ENCODE assay signal across 11 mouse cellular contexts in the genomic region with DNA sequence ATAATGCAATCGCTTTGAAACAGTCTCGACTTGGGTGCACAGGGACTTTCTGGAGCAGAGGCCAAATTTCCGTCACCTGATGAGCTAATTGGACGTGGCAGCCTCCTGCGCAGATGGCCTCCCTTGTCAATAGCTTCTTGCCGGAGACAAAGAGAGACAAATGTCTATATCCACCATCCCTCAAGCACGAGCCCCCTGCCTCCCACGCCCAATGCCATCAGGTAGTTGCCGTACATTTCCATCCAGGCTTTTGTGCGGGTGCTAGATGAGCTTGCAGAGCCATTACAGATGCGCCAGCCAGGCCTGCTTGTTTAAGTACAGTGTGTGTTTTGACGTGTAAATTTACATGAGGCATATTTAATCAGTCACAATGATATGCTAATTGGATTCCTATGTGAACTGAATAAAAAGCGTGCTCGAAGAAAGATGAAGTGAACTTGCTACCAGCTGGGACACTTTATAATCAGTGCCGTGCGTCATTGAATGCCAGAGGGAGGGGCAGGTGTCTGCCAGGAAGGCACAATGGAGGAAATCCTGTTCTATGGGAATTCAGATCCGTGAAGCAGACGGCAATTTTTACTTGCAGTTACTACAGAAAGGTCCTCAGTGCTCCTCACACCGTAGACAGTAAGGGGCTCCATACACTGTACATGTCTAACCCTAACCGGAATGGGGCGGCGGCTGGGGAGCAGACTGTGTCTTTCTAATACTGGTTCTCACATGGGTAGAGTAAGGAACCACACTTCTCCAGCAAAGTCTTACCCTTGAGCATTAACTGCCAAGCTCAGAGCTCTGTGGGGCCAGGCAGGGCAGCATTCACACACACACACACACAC.
DNase-seq lines count a peak whose midpoint lies in the region; ATAC-seq lines count a peak whose summit lies in the region.
"Had no signal": no experiment of that assay in that cellular context is flagged by ENCODE, and none has a peak within 500 bp of the region (broad histone marks: within the 10 kb centered on the region; RNA-seq: fewer than 3 reads in every experiment).

No protein-coding gene starts in this region.

- H3K27ac ChIP-seq in embryonic facial prominence, embryonic 10.5 days (replicated peaks), result no peak overlapping the region
- peak overlapping the region; percentile 73 for H3K27ac ChIP-seq in hindbrain, embryonic 16.5 days (ENCODE audit: low read depth, low read length)
- peak overlapping the region; percentile 89 for H3K27ac ChIP-seq in midbrain, embryonic 14.5 days (replicated peaks; ENCODE audit: low read depth, low read length)
- H3K27ac ChIP-seq in liver, embryonic 11.5 days (ENCODE audit: low read depth, low read length), result no peak overlapping the region
- H3K27ac ChIP-seq: stomach, postnatal 0 days had no signal

- H3K4me3 ChIP-seq in embryonic facial prominence, embryonic 10.5 days, result no peak overlapping the region
- no peak overlapping the region for H3K4me3 ChIP-seq in hindbrain, embryonic 16.5 days (ENCODE audit: low read length)
- H3K4me3 ChIP-seq in midbrain, embryonic 14.5 days (replicated peaks; ENCODE audit: low read depth, low read length), result no peak overlapping the region
- H3K4me3 ChIP-seq in liver, embryonic 11.5 days (ENCODE audit: low read depth, low read length), result no peak overlapping the region

- no peaks in the 10 kb centered on the region for H3K36me3 ChIP-seq in embryonic facial prominence, embryonic 10.5 days (replicated peaks)
- no peaks in the 10 kb centered on the region for H3K36me3 ChIP-seq in hindbrain, embryonic 16.5 days (ENCODE audit: control insufficient read depth, insufficient read depth, low read length)
- H3K36me3 ChIP-seq in midbrain, embryonic 14.5 days (ENCODE audit: control insufficient read depth, insufficient read depth, low read length), result no peaks in the 10 kb centered on the region
- no peaks in the 10 kb centered on the region for H3K36me3 ChIP-seq in liver, embryonic 11.5 days (ENCODE audit: control insufficient read depth, insufficient read depth, low read length)

- H3K4me2 ChIP-seq in hindbrain, embryonic 16.5 days (ENCODE audit: low read length), result peak overlapping the region; percentile 41
- H3K4me2 ChIP-seq in midbrain, embryonic 14.5 days (ENCODE audit: low read length), result peak overlapping the region; percentile 33
- H3K4me2 ChIP-seq in liver, embryonic 11.5 days, result no peak overlapping the region

- no peaks in the 10 kb centered on the region for H3K27me3 ChIP-seq in embryonic facial prominence, embryonic 10.5 days (replicated peaks; ENCODE audit: low read depth, poor library complexity, severe bottlenecking)
- no peaks in the 10 kb centered on the region for H3K27me3 ChIP-seq in hindbrain, embryonic 16.5 days (replicated peaks; ENCODE audit: control insufficient read depth, insufficient read depth, low read length)
- no peaks in the 10 kb centered on the region for H3K27me3 ChIP-seq in midbrain, embryonic 14.5 days (ENCODE audit: control insufficient read depth, insufficient read depth, low read length)
- no peaks in the 10 kb centered on the region for H3K27me3 ChIP-seq in liver, embryonic 11.5 days (replicated peaks; ENCODE audit: control insufficient read depth, insufficient read depth, low read length)

- peak; percentile 77 for ATAC-seq in hindbrain, embryonic 16.5 days
- peak; percentile 87 for ATAC-seq in midbrain, embryonic 14.5 days (ENCODE audit: low FRiP score, low TSS enrichment)
- ATAC-seq in liver, embryonic 11.5 days (replicated peaks; ENCODE audit: low FRiP score), result no peak
- no peak for ATAC-seq in megakaryocyte, adult 5-6 weeks (ENCODE audit: poor library complexity, severe bottlenecking)
- ATAC-seq: liver, postnatal 0 days had no signal

- WGBS in embryonic facial prominence, embryonic 10.5 days, result 75% methylated on average over 22 of the region's 22 CpGs
- WGBS in hindbrain, embryonic 16.5 days, result 20% methylated on average over 22 of the region's 22 CpGs
- 10% methylated on average over 22 of the region's 22 CpGs for WGBS in midbrain, embryonic 14.5 days
- 81% methylated on average over 22 of the region's 22 CpGs for WGBS in liver, embryonic 11.5 days

- no peaks in the 10 kb centered on the region for H3K9me3 ChIP-seq in embryonic facial prominence, embryonic 10.5 days
- no peaks in the 10 kb centered on the region for H3K9me3 ChIP-seq in hindbrain, embryonic 16.5 days (ENCODE audit: control insufficient read depth, low read length)
- H3K9me3 ChIP-seq in midbrain, embryonic 14.5 days (ENCODE audit: control insufficient read depth, low read length), result no peaks in the 10 kb centered on the region
- H3K9me3 ChIP-seq in liver, embryonic 11.5 days (ENCODE audit: control insufficient read depth, low read length), result no peaks in the 10 kb centered on the region

- H3K4me1 ChIP-seq in embryonic facial prominence, embryonic 10.5 days, result no peaks in the 10 kb centered on the region
- H3K4me1 ChIP-seq in hindbrain, embryonic 16.5 days (ENCODE audit: control insufficient read depth, insufficient read depth, low read depth, low read length), result peaks cover 22% of the 10 kb centered on the region
- H3K4me1 ChIP-seq in midbrain, embryonic 14.5 days (ENCODE audit: control insufficient read depth, insufficient read depth, low read length), result peaks cover 36% of the 10 kb centered on the region
- no peaks in the 10 kb centered on the region for H3K4me1 ChIP-seq in liver, embryonic 11.5 days (replicated peaks; ENCODE audit: control insufficient read depth, insufficient read depth, low read length)

- DNase-seq in embryo, embryonic 10.5 days (ENCODE audit: low spot score), result peak; percentile 14
- DNase-seq in embryo, embryonic 9.5 days (ENCODE audit: extremely low spot score), result no peak
- DNase-seq in embryonic facial prominence, embryonic 10.5 days (ENCODE audit: low spot score), result peak; percentile 11
- peak; percentile 86 for DNase-seq in midbrain, embryonic 14.5 days
- DNase-seq in liver, embryonic 11.5 days (ENCODE audit: low spot score), result no peak
- no peak for DNase-seq in heart, adult 8-10 months (ENCODE audit: low spot score)
- DNase-seq: cerebellum, adult 11 months; liver, postnatal 0 days had no signal

- H3K9ac ChIP-seq in hindbrain, embryonic 16.5 days (ENCODE audit: low read depth, low read length), result 0 out of 2 replicates have a peak overlapping the region, but pooled peaks have one; percentile 35
- peak overlapping the region; percentile 1; the same call in 1 of the 2 replicates for H3K9ac ChIP-seq in midbrain, embryonic 14.5 days (replicated peaks; ENCODE audit: low read length)
- no peak overlapping the region for H3K9ac ChIP-seq in liver, embryonic 11.5 days (ENCODE audit: low read depth, low read length)
- H3K9ac ChIP-seq: liver, postnatal 0 days had no signal

Comparison
In these comparisons a context has a peak if more than half of its experiments do, and no peak if none do; other contexts are left out.
1. DNase-seq: peak in embryo, embryonic 10.5 days (single experiment), embryonic facial prominence, embryonic 10.5 days (single experiment) and midbrain, embryonic 14.5 days (single experiment); none in embryo, embryonic 9.5 days (single experiment), liver, embryonic 11.5 days (single experiment) and heart, adult 8-10 months (single experiment).
2. H3K27ac ChIP-seq: peak in hindbrain, embryonic 16.5 days (single experiment) and midbrain, embryonic 14.5 days (single experiment); none in embryonic facial prominence, embryonic 10.5 days (single experiment) and liver, embryonic 11.5 days (single experiment).
3. ATAC-seq: peak in hindbrain, embryonic 16.5 days (single experiment) and midbrain, embryonic 14.5 days (single experiment); none in liver, embryonic 11.5 days (single experiment) and megakaryocyte, adult 5-6 weeks (single experiment).